Mouse (Mus musculus): ENCODE results near the gene Cep83.
A peak's percentile ranks its signal among the peaks of the same experiment; 100 is the strongest.

Gene Cep83

GRCm38 (mm10) chr10:94827890-94828733, 139.7 kb downstream of the Cep83 start:
- DNase-seq, result no peak

GRCm38 (mm10) chr10:94828734-94829230, 140.3 kb downstream of the Cep83 start:
- DNase-seq, result no peak

- DNase-seq, result peak; percentile 89 to 95
These were observed 141.0 kb downstream of the Cep83 start for GRCm38 (mm10) chr10:94829407-94829806.

- no peak for DNase-seq
These were observed 147.4 kb downstream of the Cep83 start for GRCm38 (mm10) chr10:94835874-94836273.
